Mouse (Mus musculus) heart, postnatal 0 days (tissue): ENCODE results near the gene Eps8. TPM values are rescaled to one million over a fixed set of nuclear protein-coding genes. Genes with fewer than 3 reads are reported as not detected.

Source experiments
- ATAC-seq: fragments of 200-750 bp; cut with Nextera tagmentation; 2 replicates; pipeline ENCODE4 v1.8.0; 2017; ENCODE audit warnings: low read depth, moderate number of reproducible peaks, moderate library complexity; ENCODE audit not compliant: insufficient read depth
- DNase-seq: peaks from one replicate; pipeline ENCODE4 v3.0.0-alpha.2; 2016; ENCODE audit warnings: low spot score
- H3K27ac ChIP-seq: fragments of 300-500 bp; sonication (generic); 2 replicates; pipeline ENCODE4 v1.5.1; 2014; ENCODE audit warnings: low read depth, mild to moderate bottlenecking
- H3K27me3 ChIP-seq: fragments of 300-500 bp; sonication (generic); 2 replicates; pipeline ENCODE4 v1.6.1; 2014; ENCODE audit warnings: low read length, mixed read lengths; ENCODE audit not compliant: control insufficient read depth, insufficient read depth
- H3K36me3 ChIP-seq: fragments of 300-500 bp; sonication (generic); replicated peaks from 2 replicates; pipeline ENCODE4 v1.6.1; 2014; ENCODE audit warnings: low read length, mixed read lengths; ENCODE audit not compliant: control insufficient read depth, insufficient read depth
- H3K4me1 ChIP-seq: fragments of 300-500 bp; sonication (generic); 2 replicates; pipeline ENCODE4 v1.6.1; 2014; ENCODE audit warnings: antibody characterized with exemption; ENCODE audit not compliant: control insufficient read depth, insufficient read depth
- H3K4me2 ChIP-seq: fragments of 300-500 bp; sonication (generic); 2 replicates; pipeline ENCODE4 v1.6.1; 2014; ENCODE audit warnings: low read depth, mild to moderate bottlenecking, low read length, moderate library complexity
- H3K4me3 ChIP-seq: fragments of 300-500 bp; sonication (generic); 2 replicates; pipeline ENCODE4 v1.5.1; 2014; ENCODE audit warnings: low read depth, low read length
- H3K9ac ChIP-seq: fragments of 300-500 bp; sonication (generic); replicated peaks from 2 replicates; pipeline ENCODE4 v1.6.1; 2014; ENCODE audit warnings: low read depth, low read length, mixed read lengths
- H3K9me3 ChIP-seq: fragments of 300-500 bp; sonication (generic); replicated peaks from 2 replicates; pipeline ENCODE4 v1.6.1; 2016; ENCODE audit warnings: low read length; ENCODE audit not compliant: control insufficient read depth
- CTCF ChIP-seq: IDR thresholded peaks from 2 replicates; pipeline ENCODE4 v1.5.1; 2016; ENCODE audit warnings: antibody characterized with exemption, control low read depth, low read depth
- EP300 ChIP-seq: IDR thresholded peaks from 2 replicates; pipeline ENCODE4 v1.6.1; 2016; ENCODE audit warnings: antibody characterized with exemption, low read depth
- WGBS: fragments of 180-500 bp; shearing (Covaris S2); extraction: QIAGEN DNeasy Blood & Tissue Kit; methylation state at CpG from one replicate; pipeline ENCODE4 v1.1.7; 2014; 5-methylcytosine and 5-hydroxymethylcytosine counted together
- polyA plus RNA-seq: library from polyadenylated mRNA; unstranded; fragments of >200 nt; fragmentation: Nextera tagmentation; extraction: Ambion mirVana; gene quantifications from 2 replicates; pipeline ENCODE4 v1.2.1, GENCODE M21; 2015
- total RNA-seq: library from RNA; depleted of rRNA; stranded (reverse); fragments of >200 nt; gene quantifications from 2 replicates; pipeline ENCODE4 v1.2.3, GENCODE M21; 2014; ENCODE audit warnings: low replicate concordance

Eps8 gene
- total and polyA plus RNA-seq, 2 experiments from 2014 or later: 15.1 to 24.4 TPM

DNA sequence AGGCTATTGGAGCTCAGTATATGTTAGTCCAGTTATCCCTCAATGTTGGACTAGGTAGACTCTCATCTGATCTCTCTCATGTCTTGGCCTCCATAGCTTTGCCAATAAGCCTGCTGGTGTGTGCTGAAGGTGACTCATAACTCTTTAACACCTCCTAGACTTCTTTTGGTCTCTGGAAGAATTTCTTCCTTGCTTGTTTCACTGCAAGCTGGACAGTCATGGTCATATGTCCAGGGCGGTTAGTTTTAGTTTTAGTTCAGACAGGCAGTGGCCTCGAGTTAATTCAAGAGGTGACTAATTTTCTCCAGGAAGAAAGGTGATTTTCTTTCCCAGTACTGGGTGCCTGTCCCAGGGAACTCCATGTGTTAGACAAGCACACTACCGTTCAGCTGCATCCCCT lies 33.4 kb upstream of the Eps8 start:
- DNase-seq (no peak), ATAC-seq (no peak)
- Histone ChIP-seq H3K27me3 (no peaks in the 10 kb centered on the region), H3K36me3 (no peaks in the 10 kb centered on the region), H3K9me3 (no peaks in the 10 kb centered on the region), H3K4me1 (no peaks in the 10 kb centered on the region; the same call in 1 of the 2 replicates), H3K4me2 (no peak overlapping the region), H3K27ac (no peak overlapping the region), H3K4me3 (no peak overlapping the region), H3K9ac (no peak overlapping the region)
- 80% methylated on average over 3 of the region's 3 CpGs for WGBS
- no peak for TF ChIP-seq CTCF
- TF ChIP-seq EP300: no peak

DNA sequence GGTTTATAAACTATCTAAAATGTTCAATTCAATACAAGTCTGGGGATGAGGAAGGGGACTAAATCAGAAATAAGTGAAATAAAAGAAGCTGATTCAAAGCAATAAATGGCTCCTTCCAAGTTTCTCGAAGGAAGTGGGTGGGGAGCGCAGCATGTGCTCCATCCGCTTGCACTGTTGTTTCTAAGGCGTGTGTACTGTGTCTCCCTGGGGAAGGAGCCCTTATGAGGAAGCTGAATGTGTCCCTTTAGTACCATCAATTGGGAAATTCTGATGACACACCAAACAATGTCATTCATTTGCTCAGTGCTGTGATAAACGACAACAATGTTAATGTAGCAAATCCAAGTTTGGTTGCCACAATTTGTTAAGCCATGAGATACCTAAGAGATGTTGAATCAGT lies 33.0 kb upstream of the Eps8 start:
- H3K9me3 ChIP-seq: no peaks in the 10 kb centered on the region
- H3K4me3 ChIP-seq: no peak overlapping the region
- no peak overlapping the region for H3K27ac ChIP-seq
- H3K36me3 ChIP-seq: no peaks in the 10 kb centered on the region
- ATAC-seq: no peak
- no peaks in the 10 kb centered on the region; the same call in 1 of the 2 replicates for H3K4me1 ChIP-seq
- WGBS: 79% methylated on average over 5 of the region's 5 CpGs
- no peak for TF ChIP-seq EP300
- TF ChIP-seq CTCF: no peak
- no peak overlapping the region for H3K9ac ChIP-seq
- DNase-seq: no peak
- no peak overlapping the region for H3K4me2 ChIP-seq
- no peaks in the 10 kb centered on the region for H3K27me3 ChIP-seq

DNA sequence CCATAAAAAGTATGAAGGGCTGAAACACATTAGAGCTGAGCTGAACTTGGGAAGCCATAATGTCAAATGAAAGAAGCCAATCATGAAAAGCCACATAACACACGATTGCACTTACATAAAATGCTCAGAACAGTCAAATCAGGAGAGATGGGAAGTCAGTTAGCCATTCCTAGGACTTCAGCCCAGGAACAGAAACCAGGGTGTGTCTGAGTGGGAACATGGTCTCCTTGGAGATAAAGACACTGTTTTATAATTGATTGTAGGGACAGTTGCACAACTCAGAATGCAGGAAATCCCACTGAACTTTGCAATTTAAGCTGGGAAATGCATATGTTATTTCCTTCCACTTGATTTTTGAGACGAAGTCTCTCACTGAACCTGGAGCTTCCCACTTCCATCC lies 28.0 kb upstream of the Eps8 start:
- 80% methylated on average over 2 of the region's 2 CpGs for WGBS
- Histone ChIP-seq H3K27me3 (no peaks in the 10 kb centered on the region), H3K4me1 (no peaks in the 10 kb centered on the region), H3K4me2 (no peak overlapping the region), H3K4me3 (no peak overlapping the region), H3K27ac (no peak overlapping the region), H3K9me3 (no peaks in the 10 kb centered on the region), H3K9ac (no peak overlapping the region), H3K36me3 (no peaks in the 10 kb centered on the region)
- TF ChIP-seq CTCF (no peak), EP300 (no peak)
- DNase-seq (no peak), ATAC-seq (no peak)

GRCm38 (mm10) chr6:137681000-137681399 lies 26.3 kb upstream of the Eps8 start:
- H3K27me3 ChIP-seq: no peaks in the 10 kb centered on the region
- H3K36me3 ChIP-seq: no peaks in the 10 kb centered on the region
- no peak overlapping the region for H3K9ac ChIP-seq
- no peak overlapping the region for H3K27ac ChIP-seq
- no peaks in the 10 kb centered on the region for H3K9me3 ChIP-seq
- TF ChIP-seq CTCF: no peak
- TF ChIP-seq EP300: no peak
- no peak for ATAC-seq
- 84% methylated on average over 2 of the region's 2 CpGs for WGBS
- no peak overlapping the region for H3K4me2 ChIP-seq
- H3K4me3 ChIP-seq: no peak overlapping the region
- no peaks in the 10 kb centered on the region for H3K4me1 ChIP-seq
- DNase-seq: no peak

DNA sequence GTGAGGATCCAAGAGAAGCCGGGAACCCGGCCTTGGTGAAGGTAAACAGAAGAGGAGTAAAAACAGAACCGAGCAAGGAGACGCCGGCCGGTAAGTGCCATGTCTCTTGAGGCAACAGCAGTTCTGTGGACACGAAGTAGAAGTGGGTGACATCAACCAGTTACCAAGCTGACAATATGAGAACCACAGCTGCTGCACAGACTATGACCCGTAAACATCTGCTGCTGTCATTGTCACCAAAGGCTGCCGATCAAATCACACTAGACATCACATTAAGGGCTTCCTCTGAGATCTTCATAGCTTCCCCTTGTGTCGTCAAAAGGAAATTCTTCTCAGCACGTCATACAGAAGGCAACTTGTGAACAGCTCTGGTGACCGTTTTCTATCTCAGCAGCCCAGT lies 21.9 kb upstream of the Eps8 start:
- Histone ChIP-seq H3K36me3 (no peaks in the 10 kb centered on the region), H3K27ac (no peak overlapping the region), H3K4me2 (no peak overlapping the region), H3K9ac (no peak overlapping the region), H3K9me3 (no peaks in the 10 kb centered on the region), H3K27me3 (no peaks in the 10 kb centered on the region), H3K4me1 (no peaks in the 10 kb centered on the region), H3K4me3 (no peak overlapping the region)
- ATAC-seq: no peak
- 73% methylated on average over 12 of the region's 12 CpGs for WGBS
- DNase-seq: no peak
- TF ChIP-seq EP300 (no peak), CTCF (no peak)

GRCm38 (mm10) chr6:137675556-137675955 lies 20.9 kb upstream of the Eps8 start:
- Histone ChIP-seq H3K27me3 (no peaks in the 10 kb centered on the region), H3K4me1 (no peaks in the 10 kb centered on the region), H3K4me3 (no peak overlapping the region), H3K9ac (no peak overlapping the region), H3K4me2 (no peak overlapping the region), H3K36me3 (no peaks in the 10 kb centered on the region), H3K27ac (no peak overlapping the region), H3K9me3 (no peaks in the 10 kb centered on the region)
- ATAC-seq (no peak), DNase-seq (no peak)
- WGBS: 70% methylated on average over 5 of the region's 5 CpGs
- TF ChIP-seq EP300: no peak
- no peak for TF ChIP-seq CTCF
